Mouse (Mus musculus) MEL (cell line): Measurements from ENCODE around the gene Srrm3.

ENCODE experiments used
- CHD2 ChIP-seq: IDR thresholded peaks from 2 replicates; pipeline ENCODE4 v1.6.1; 2011; ENCODE audit warnings: low read length, improper control_type of control experiment
- CTCF ChIP-seq, 3 experiments: IDR thresholded peaks in 2 of 3; conservative IDR thresholded peaks in 1 of 3; 2 replicates each; pipeline ENCODE4 v1.5.1; 2011 to 2012; ENCODE audit warnings: low read length in 3 of 3, low read depth in 2 of 3, mild to moderate bottlenecking in 2 of 3, improper control_type of control experiment in 1 of 3, inconsistent platforms in 1 of 3, mixed read lengths in 1 of 3, moderate library complexity in 1 of 3; ENCODE audit not compliant: control insufficient read depth in 1 of 3, insufficient read depth in 1 of 3, poor library complexity in 1 of 3, severe bottlenecking in 1 of 3
- EP300 ChIP-seq, 2 experiments: IDR thresholded peaks; 2 replicates each; pipeline ENCODE4 v1.6.1; 2011; ENCODE audit warnings: improper control_type of control experiment in 2 of 2, low read length in 2 of 2, low read depth in 1 of 2, mild to moderate bottlenecking in 1 of 2
- NELFE ChIP-seq: IDR thresholded peaks from 2 replicates; pipeline ENCODE4 v1.6.1; 2011; ENCODE audit warnings: low read depth, low read length, improper control_type of control experiment
- POLR2A ChIP-seq, 2 experiments: IDR thresholded peaks; 2 replicates each; pipeline ENCODE4 v1.6.1; 2011 to 2012; ENCODE audit warnings: low read length in 2 of 2, mild to moderate bottlenecking in 2 of 2, control low read depth in 1 of 2, improper control_type of control experiment in 1 of 2, low read depth in 1 of 2, moderate library complexity in 1 of 2; ENCODE audit not compliant: control insufficient read depth in 1 of 2, insufficient read depth in 1 of 2, poor library complexity in 1 of 2
- SMC3 ChIP-seq: IDR thresholded peaks from 2 replicates; pipeline ENCODE4 v1.6.1; 2011; ENCODE audit warnings: low read depth, low read length, improper control_type of control experiment
- UBTF ChIP-seq: IDR thresholded peaks from 2 replicates; pipeline ENCODE4 v1.6.1; 2012; ENCODE audit warnings: low read depth, mild to moderate bottlenecking, inconsistent platforms, low read length, improper control_type of control experiment, moderate library complexity, borderline replicate concordance; ENCODE audit not compliant: insufficient read depth
- USF1 ChIP-seq: IDR thresholded peaks from 2 replicates; pipeline ENCODE4 v1.6.1; 2014; ENCODE audit warnings: low read depth, mild to moderate bottlenecking, inconsistent platforms, low read length, improper control_type of control experiment, moderate library complexity
- USF2 ChIP-seq, 2 experiments: IDR thresholded peaks; 2 replicates each; pipeline ENCODE4 v1.6.1; 2011 to 2012; ENCODE audit warnings: improper control_type of control experiment in 2 of 2, low read length in 2 of 2, borderline replicate concordance in 1 of 2, inconsistent platforms in 1 of 2, low read depth in 1 of 2, mild to moderate bottlenecking in 1 of 2; ENCODE audit not compliant: insufficient read depth in 1 of 2
- ZKSCAN1 ChIP-seq: IDR thresholded peaks from 2 replicates; pipeline ENCODE4 v1.6.1; 2012; ENCODE audit warnings: low read depth, mild to moderate bottlenecking, inconsistent platforms, low read length, improper control_type of control experiment, moderate library complexity

GRCm38 (mm10) chr5:135873753-135874152 lies 67.1 kb downstream of the Srrm3 start:
- no peak for TF ChIP-seq ZKSCAN1
- no peak for TF ChIP-seq USF2 (IDR thresholded peaks at IDR 0.05; ENCODE audit: borderline replicate concordance in 1 of 2, insufficient read depth in 1 of 2, low read depth in 1 of 2, low read length in 2 of 2)
- no peak for TF ChIP-seq POLR2A (IDR thresholded peaks at IDR 0.05; ENCODE audit: control insufficient read depth in 1 of 2, insufficient read depth in 1 of 2, low read depth in 1 of 2, low read length in 2 of 2, poor library complexity in 1 of 2)
- no peak for TF ChIP-seq CTCF (IDR thresholded peaks at IDR 0.05 in 2 of 3, conservative IDR thresholded peaks at IDR 0.05 in 1 of 3; ENCODE audit: control insufficient read depth in 1 of 3, insufficient read depth in 1 of 3, low read depth in 2 of 3, low read length in 3 of 3, poor library complexity in 1 of 3, severe bottlenecking in 1 of 3)
- no peak for TF ChIP-seq CHD2
- no peak for TF ChIP-seq UBTF
- TF ChIP-seq EP300 (IDR thresholded peaks at IDR 0.05; ENCODE audit: low read depth in 1 of 2, low read length in 2 of 2): no peak
- TF ChIP-seq USF1: no peak
- TF ChIP-seq SMC3: no peak
- TF ChIP-seq NELFE: no peak
